Mouse (Mus musculus) lung, postnatal 0 days (tissue): ENCODE measurements around the gene Tbx5.

Experiments used
- CTCF ChIP-seq: IDR thresholded peaks from 2 replicates; pipeline ENCODE4 v1.5.1; 2016; ENCODE audit warnings: antibody characterized with exemption, mild to moderate bottlenecking
- EP300 ChIP-seq: IDR thresholded peaks from 2 replicates; pipeline ENCODE4 v1.6.1; 2016; ENCODE audit warnings: antibody characterized with exemption, mild to moderate bottlenecking, control low read depth

DNA sequence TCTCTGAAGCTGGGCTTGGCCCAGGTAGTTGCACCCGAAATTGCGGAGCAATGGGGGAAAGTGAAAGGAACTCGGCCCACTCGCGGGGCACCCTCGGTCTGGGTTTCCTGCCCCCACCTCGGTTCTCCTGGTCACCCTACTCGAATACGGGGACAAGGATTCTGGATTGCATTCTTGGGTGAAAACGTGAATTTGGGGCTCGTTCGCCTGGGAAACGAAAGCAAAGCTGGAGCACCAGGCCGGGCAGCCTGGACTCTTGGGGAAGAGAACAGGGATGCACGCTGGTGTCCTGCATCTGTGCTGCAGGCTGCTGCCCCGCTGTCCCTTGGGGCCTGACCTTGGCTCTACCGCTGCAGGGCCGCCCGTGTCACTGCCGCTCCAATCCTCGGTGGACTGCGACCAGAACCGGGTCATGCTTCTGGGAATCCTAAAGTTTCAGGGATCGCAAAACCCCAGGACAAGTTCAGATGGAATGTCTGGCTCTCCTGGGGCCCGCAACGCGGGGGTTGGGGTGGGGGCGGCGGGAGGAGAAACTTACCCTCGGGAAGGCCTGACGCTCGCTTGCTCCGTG, 1.2 kb upstream of the Tbx5 start:
- no peak for TF ChIP-seq CTCF
- no peak for TF ChIP-seq EP300
